Mouse (Mus musculus): ENCODE measurements at regions not wholly inside any gene's neighbourhood (a gene's known extent, or its start where the extent isn't known, plus 50 kb on each side); places are given as distances from the start of the nearest gene placed in this dataset.
"Not testable (repeated sequence)": the region's sequence is repeated elsewhere in the genome, so short reads cannot be mapped to it uniquely, and the experiment has no call there.

DNA sequence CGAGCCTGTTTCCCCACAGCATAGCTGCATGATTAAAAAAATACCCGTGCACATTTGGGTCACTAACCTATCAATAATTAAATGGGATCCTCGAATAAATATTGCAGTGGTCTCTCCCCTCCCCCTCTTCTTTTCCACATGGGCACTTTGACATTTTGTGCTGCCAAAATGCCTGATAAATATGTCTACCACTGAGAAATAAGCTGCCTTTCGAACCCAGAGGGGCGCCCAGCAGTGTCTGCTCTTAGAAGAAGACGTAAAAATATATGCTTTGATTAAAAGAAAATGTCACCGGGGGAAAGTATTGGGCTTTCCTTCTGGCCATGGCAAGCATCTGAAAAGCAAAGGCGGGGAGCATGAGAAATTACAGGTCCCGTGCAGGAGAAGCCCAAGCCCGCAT lies 152.6 kb upstream of the Frmd4a start:
- DNase-seq: no peak

DNA sequence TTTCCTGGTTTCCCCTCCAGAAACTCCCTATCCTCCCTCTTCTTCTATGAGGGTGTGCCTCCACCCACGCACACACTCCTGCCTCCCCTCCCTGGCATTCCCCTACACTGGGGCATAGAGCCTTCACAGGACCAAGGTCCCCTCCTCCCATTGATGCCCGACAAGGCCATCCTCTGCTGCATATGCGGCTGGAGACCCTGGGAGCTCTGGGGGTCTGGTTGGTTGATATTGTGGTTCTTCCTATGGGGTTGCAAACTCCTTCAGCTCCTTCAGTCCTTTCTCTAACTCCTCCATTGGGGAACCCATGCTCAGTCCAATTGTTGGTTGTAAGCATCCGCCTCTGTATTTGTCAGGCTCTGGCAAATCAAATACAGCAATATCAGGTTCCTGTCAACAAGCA lies 150.8 kb upstream of the Frmd4a start:
- not testable (repeated sequence) for DNase-seq

DNA sequence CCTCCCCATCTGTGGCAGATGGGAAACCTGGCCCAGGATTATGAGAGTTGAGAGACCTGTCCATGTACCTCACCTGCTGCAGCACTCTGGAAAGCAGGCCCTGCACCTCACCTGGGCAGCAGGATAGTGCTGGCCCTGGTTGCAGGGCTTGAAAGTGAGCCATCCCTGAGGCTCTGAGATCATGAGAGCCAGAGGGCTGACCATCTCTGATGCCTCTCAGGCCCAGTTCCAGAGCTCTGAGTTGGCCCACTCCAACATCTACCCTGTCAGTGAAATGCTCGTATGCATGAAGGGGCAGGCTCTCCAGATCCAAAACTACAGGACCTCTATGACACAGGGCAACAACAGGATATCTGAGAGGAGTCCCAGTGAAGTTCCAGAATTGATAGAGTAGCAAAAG lies 147.8 kb upstream of the Frmd4a start:
- DNase-seq: no peak

GRCm38 (mm10) chr2:3871748-3872147 lies 145.8 kb upstream of the Frmd4a start:
- no peak for DNase-seq

GRCm38 (mm10) chr2:3887000-3887399 lies 130.5 kb upstream of the Frmd4a start:
- no peak for DNase-seq

GRCm38 (mm10) chr2:3887845-3888433 lies 129.6 kb upstream of the Frmd4a start:
- no peak for DNase-seq

GRCm38 (mm10) chr2:3889381-3889780 lies 128.1 kb upstream of the Frmd4a start:
- DNase-seq: no peak

- DNase-seq: no peak
Observed at GRCm38 (mm10) chr2:3890462-3890861, 127.1 kb upstream of the Frmd4a start.

DNA sequence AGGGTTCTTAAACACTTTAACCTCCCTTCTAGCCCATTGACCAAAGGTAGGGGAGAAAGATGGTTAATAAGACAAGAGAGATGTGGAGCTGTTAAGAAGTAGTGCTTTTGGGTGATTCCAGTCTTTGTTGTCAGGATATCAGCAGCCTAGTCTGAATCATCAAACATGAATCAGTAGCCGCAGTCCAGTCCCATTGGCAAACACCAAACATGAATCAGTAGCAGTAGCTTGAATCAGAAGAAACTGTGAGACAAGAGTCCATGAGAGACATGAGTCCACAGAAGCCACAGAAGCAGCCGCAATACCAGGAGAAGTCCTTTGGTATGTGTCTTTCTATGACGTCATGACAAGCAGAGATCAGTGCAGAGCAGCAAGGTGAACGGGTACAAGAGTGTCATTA lies 110.5 kb upstream of the Frmd4a start:
- DNase-seq: no peak

DNA sequence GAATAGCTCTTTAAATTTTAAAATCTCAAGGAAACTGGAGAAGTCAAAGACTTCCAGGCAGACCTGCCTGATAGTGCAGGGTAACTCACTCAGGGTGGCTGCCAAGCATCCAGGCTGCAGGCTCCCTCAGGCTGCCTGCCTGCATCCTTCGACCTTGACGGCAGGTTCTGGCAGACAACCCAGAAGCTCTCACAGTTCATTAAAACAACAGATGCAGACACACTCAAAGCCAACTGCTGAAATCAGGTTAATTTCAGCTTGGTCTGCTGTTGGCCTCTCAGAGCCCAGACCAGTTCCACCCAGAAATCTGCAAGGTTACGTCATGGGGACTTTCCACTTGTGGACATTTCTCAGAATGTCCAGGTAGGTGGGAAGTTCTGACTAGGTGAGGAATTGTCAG lies 109.3 kb upstream of the Frmd4a start:
- DNase-seq: no peak

DNA sequence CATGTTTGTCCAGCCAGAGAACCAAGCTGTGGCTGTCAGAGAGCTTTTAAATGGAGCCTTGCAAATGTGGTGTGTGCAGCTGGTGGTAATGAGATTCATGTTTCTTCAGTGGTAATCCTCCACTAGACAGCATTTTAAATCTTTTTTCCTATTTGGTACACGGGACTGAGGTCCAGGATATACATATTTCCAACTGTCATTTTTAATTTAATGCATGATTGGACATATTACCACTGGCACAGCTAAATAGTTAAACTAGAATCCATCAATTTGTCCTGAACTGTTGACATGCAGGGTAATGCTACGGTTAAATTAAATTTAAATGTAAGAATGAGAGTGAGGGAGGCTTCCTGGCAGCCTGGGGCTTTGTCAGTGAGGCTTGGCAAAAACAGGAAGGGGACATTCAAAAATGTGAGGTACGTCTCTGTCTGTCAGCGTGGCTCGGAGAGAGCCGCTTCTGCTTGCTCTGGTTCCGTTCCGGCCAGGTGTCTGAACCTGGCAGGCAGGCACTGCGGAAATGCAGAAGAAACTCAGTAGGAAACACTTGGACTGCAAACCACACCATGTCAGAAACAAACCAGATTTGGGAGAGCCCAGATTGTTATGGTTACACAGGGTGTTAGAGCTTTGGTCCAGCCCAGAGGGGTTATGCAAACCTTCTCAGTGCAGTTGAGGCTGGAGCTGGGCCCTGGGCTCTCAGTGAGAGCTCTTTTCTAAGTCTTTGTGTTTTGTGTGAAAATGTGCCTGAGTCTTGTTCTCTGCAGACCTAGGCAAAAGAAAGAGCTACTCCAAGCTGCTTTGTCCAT lies 107.2 kb upstream of the Frmd4a start:
- DNase-seq: peak; percentile 40

- DNase-seq: no peak
Observed at GRCm38 (mm10) chr2:3915141-3915540, 102.4 kb upstream of the Frmd4a start.

GRCm38 (mm10) chr2:3916365-3916764 lies 101.2 kb upstream of the Frmd4a start:
- no peak for DNase-seq

- no peak for DNase-seq
Observed at GRCm38 (mm10) chr2:3918156-3918555, 99.4 kb upstream of the Frmd4a start.

- DNase-seq: no peak
Observed at GRCm38 (mm10) chr2:3919893-3920292, 97.6 kb upstream of the Frmd4a start.

GRCm38 (mm10) chr2:3921084-3921483 lies 96.4 kb upstream of the Frmd4a start:
- DNase-seq: not testable (repeated sequence)

DNA sequence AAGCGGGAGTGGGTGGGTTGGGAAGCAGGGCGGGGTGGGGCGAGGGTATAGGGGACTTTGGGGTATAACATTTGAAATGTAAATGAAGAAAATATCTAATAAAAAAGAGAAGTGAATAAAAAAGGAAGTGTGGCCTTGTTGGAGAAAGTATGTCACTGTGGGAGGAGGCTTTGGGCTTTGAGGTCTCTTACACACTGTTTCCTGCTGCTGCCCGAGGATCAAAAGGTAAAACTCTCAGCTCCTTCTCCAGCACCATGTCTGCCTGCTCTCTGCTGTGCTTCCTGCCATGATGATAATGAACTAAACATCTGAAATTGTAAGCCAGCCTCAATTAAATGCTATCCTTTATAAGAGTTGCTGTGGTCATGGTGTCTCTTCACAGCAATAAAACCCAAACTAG lies 94.8 kb upstream of the Frmd4a start:
- peak; percentile 48 for DNase-seq

DNA sequence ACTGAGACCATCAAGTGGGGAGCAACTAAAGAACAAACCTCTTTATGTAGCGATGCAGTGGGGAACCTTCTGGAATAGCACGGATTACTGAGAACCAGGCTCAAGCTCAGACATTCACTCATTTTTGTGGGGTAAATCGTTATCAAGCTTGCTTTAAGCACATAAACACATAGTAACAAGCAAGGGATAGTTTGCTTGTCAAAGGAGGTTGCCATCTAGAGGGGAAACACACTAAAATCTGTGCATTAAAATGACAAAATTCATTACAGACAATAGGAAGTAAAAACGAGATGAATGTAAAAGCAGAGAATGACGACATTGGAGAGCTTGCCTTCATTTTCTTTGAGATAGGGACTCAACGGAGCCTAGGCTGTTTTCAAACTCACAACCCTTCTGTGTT lies 92.8 kb upstream of the Frmd4a start:
- DNase-seq: no peak

DNA sequence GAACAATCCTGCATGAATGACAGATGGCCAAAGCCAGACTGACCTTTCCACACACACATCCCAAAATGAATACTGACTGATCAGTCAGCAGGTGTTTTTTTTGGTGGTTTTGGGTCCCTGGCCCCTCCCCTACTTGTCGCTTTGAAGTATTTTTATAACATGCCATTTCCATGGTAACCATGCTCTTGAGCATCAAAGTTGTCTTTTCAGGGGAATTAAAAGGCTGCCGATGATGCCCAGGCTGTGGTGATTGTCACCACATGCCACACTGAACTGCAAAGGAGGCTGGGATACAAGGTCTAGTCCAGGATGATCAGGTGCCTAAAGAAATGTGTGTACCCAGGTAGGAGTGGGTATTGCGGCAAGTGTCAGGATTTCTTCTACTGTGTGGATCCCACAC lies 92.3 kb upstream of the Frmd4a start:
- peak; percentile 20 for DNase-seq

DNA sequence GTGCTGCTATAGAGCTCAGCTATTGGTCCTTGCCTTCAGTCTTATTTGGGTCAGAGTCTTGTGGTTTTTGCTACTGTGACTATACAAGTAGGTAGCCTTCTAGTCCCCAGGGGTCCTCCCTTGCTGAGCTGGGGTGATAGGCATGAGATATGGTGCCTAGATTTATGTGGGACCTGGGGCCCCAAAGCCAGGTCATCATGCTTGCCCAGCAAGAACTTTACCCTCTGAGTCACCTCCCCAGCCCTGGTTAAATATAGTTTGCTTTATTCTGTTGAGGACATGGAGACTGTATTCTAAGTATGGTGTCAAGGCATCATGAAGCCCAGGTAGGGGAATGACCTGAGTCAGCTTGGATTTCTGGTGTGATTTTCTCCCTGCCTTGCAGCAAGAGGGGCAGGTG lies 91.4 kb upstream of the Frmd4a start:
- DNase-seq: peak; percentile 26

GRCm38 (mm10) chr2:3927141-3927810 lies 90.2 kb upstream of the Frmd4a start:
- peak; percentile 64 for DNase-seq

DNA sequence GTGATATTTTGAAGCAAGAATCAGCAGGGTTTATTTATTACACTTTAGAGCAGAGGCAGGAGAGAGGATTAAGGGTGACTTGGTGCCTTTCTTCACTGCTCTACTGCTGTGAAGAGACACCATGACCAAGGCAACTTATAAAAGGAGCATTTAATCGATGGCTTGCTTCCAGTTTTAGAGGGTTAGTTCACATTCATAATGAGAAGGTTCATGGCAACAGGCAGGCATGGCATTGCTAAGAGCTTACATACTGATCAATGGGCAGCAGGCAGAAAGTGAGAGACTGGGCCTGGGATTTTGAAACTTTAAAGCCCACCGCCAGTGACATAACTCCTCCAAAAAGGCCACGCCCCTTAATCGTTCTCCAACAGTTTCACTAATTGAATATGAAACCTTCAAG lies 89.7 kb upstream of the Frmd4a start:
- peak; percentile 27 for DNase-seq

GRCm38 (mm10) chr2:3930650-3931049 lies 86.9 kb upstream of the Frmd4a start:
- DNase-seq: no peak

DNA sequence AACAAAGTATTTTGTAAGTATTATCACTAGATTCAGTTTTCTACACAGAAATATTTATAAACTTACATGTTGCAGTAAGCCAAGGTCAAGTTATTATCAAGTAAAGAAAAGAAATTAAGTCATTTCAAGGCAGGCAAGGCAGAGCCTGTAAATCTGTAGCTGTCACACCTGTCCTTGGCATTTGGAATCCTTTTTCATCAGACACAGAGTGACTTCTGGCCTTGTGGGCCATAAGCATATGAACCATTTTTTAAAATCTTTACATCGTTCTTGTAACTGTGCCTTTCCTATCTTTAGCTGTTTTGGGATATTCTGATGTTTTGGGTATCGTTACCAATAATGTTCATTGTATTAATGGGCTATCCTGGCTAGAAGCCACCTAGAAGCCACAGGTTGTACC lies 76.7 kb upstream of the Frmd4a start:
- no peak for DNase-seq

Data from thymus, postnatal 4 days (tissue).